Mouse (Mus musculus) olfactory bulb, adult 2 months (tissue): Measurements from ENCODE around the gene Psma2.

ENCODE experiments used
- CTCF ChIP-seq: fragments of 200-500 bp; IDR thresholded peaks from 2 replicates; pipeline ENCODE4 v1.5.1; 2012; ENCODE audit warnings: low read depth, mild to moderate bottlenecking, low read length, moderate library complexity; ENCODE audit not compliant: insufficient read depth
- POLR2A ChIP-seq: fragments of 200-500 bp; IDR thresholded peaks from 2 replicates; pipeline ENCODE4 v1.6.1; 2012; ENCODE audit warnings: mild to moderate bottlenecking, low read depth, low read length, moderate library complexity; ENCODE audit not compliant: insufficient read depth

- TF ChIP-seq POLR2A (no peak), CTCF (no peak)
Measured at GRCm38 (mm10) chr13:14639998-14640397, 27.0 kb downstream of the Psma2 start.
